Mouse (Mus musculus) heart, postnatal 14 days (tissue): ENCODE results near the gene Cavin1. TPM values are rescaled to one million over a fixed set of nuclear protein-coding genes. Genes with fewer than 3 reads are reported as not detected.

Experiments used
- DNase-seq, 2 experiments: peaks; one replicate each; pipeline ENCODE4 v3.0.0; 2021 to 2022
- intact Hi-C: fragments of 180-260 bp; cut with DNase I; formaldehyde crosslinking; loops from one replicate; pipeline ENCODE4 v1.15.1; 2025
- total RNA-seq, 2 experiments: library from RNA; stranded (reverse); gene quantifications; 2 replicates each; pipeline ENCODE4 v1.2.3; 2021

Cavin1 gene
- total RNA-seq, 2 experiments from 2014 or later = 336 to 338 TPM

- DNase-seq = peak; percentile 86 to 93
- intact Hi-C loops = loop anchor here (1.0 to 5.0 kb wide), 4 partner anchors 39 to 199 kb away; no protein-coding TSS in a partner anchor
Measured at GRCm38 (mm10) chr11:100983125-100983777, 12.6 kb upstream of the Cavin1 start.

- intact Hi-C loops = loop anchor here (2.0 to 5.0 kb wide), 3 partner anchors 40 to 200 kb away; no protein-coding TSS in a partner anchor
- no peak for DNase-seq
Measured at GRCm38 (mm10) chr11:100982087-100982486, 11.4 kb upstream of the Cavin1 start.

GRCm38 (mm10) chr11:100981236-100981635 lies 10.5 kb upstream of the Cavin1 start:
- no peak for DNase-seq
- intact Hi-C loops = loop anchor here (5.0 kb wide), 2 partner anchors 41 to 201 kb away; no protein-coding TSS in a partner anchor

GRCm38 (mm10) chr11:100980438-100980837 lies 9.8 kb upstream of the Cavin1 start:
- DNase-seq = no peak
- intact Hi-C loops = loop anchor here (5.0 kb wide), 2 partner anchors 42 to 202 kb away; no protein-coding TSS in a partner anchor

- intact Hi-C loops = loop anchor here (5.0 kb wide), 2 partner anchors 42 to 202 kb away; no protein-coding TSS in a partner anchor
- peak; percentile 67 to 71 for DNase-seq
Measured at GRCm38 (mm10) chr11:100979887-100980286, 9.2 kb upstream of the Cavin1 start.

GRCm38 (mm10) chr11:100975241-100975640 lies 4.6 kb upstream of the Cavin1 start:
- DNase-seq = peak in 1 of 2 experiments; percentile 40
- intact Hi-C loops = no loop called here

GRCm38 (mm10) chr11:100974381-100974970 lies 3.8 kb upstream of the Cavin1 start:
- intact Hi-C loops = no loop called here
- DNase-seq = peak; percentile 38 to 62

GRCm38 (mm10) chr11:100973245-100973644 lies 2.6 kb upstream of the Cavin1 start:
- no peak for DNase-seq
- intact Hi-C loops = no loop called here

- no peak for DNase-seq
- intact Hi-C loops = no loop called here
Measured at GRCm38 (mm10) chr11:100971455-100971854, 768 bp upstream of the Cavin1 start.

- intact Hi-C loops = no loop called here
- peak; percentile 70 to 72 for DNase-seq
Measured at GRCm38 (mm10) chr11:100969744-100970556, 737 bp downstream of the Cavin1 start.

GRCm38 (mm10) chr11:100969189-100969743 lies 1.4 kb downstream of the Cavin1 start:
- intact Hi-C loops = no loop called here
- peak; percentile 55 to 57 for DNase-seq

- intact Hi-C loops = no loop called here
- no peak for DNase-seq
Measured at GRCm38 (mm10) chr11:100968501-100968900, 2.2 kb downstream of the Cavin1 start.

GRCm38 (mm10) chr11:100967881-100968420 lies 2.7 kb downstream of the Cavin1 start:
- DNase-seq = no peak

GRCm38 (mm10) chr11:100967376-100967775 lies 3.3 kb downstream of the Cavin1 start:
- peak in 1 of 2 experiments; percentile 36 for DNase-seq
- intact Hi-C loops = no loop called here

More at GRCm38 (mm10) chr11:100967881-100968420, 2.7 kb downstream of the Cavin1 start:
- intact Hi-C loops = no loop called here

GRCm38 (mm10) chr11:100965760-100966159 lies 4.9 kb downstream of the Cavin1 start:
- peak in 1 of 2 experiments; percentile 32 for DNase-seq

GRCm38 (mm10) chr11:100964901-100965542 lies 5.7 kb downstream of the Cavin1 start:
- intact Hi-C loops = no loop called here
- DNase-seq = no peak

More at GRCm38 (mm10) chr11:100965760-100966159, 4.9 kb downstream of the Cavin1 start:
- intact Hi-C loops = no loop called here

- intact Hi-C loops = no loop called here
- no peak for DNase-seq
Measured at GRCm38 (mm10) chr11:100964180-100964579, 6.5 kb downstream of the Cavin1 start.

GRCm38 (mm10) chr11:100963647-100964046 lies 7.0 kb downstream of the Cavin1 start:
- peak; percentile 68 to 73 for DNase-seq
- intact Hi-C loops = no loop called here

- intact Hi-C loops = no loop called here
- DNase-seq = peak; percentile 66 to 69
Measured at GRCm38 (mm10) chr11:100962371-100962911, 8.2 kb downstream of the Cavin1 start.
